Mouse (Mus musculus) left cerebral cortex, adult 11 months (tissue): ENCODE data around the gene Ccdc107.

Source experiments
- DNase-seq: peaks from one replicate; pipeline ENCODE4 v3.0.0; 2022; ENCODE audit warnings: low spot score

Ccdc107 gene

GRCm38 (mm10) chr4:43513300-43513699 is 20.6 kb downstream of the Ccdc107 start:
- DNase-seq, result no peak

GRCm38 (mm10) chr4:43513791-43514190 is 21.1 kb downstream of the Ccdc107 start:
- DNase-seq, result no peak

GRCm38 (mm10) chr4:43515764-43516708 is 23.3 kb downstream of the Ccdc107 start:
- DNase-seq, result no peak

- no peak for DNase-seq
These were observed 26.9 kb downstream of the Ccdc107 start for GRCm38 (mm10) chr4:43519551-43519950.

GRCm38 (mm10) chr4:43519956-43520355 is 27.3 kb downstream of the Ccdc107 start:
- peak; percentile 65 for DNase-seq

- DNase-seq, result no peak
These were observed 35.2 kb downstream of the Ccdc107 start for GRCm38 (mm10) chr4:43527880-43528279.

- DNase-seq, result no peak
These were observed 35.8 kb downstream of the Ccdc107 start for GRCm38 (mm10) chr4:43528487-43528886.

GRCm38 (mm10) chr4:43530081-43530501 is 37.4 kb downstream of the Ccdc107 start:
- no peak for DNase-seq

- peak; percentile 67 for DNase-seq
These were observed 37.9 kb downstream of the Ccdc107 start for GRCm38 (mm10) chr4:43530581-43530980.

- DNase-seq, result no peak
These were observed 40.6 kb downstream of the Ccdc107 start for GRCm38 (mm10) chr4:43533270-43533669.

GRCm38 (mm10) chr4:43535628-43536027 is 42.9 kb downstream of the Ccdc107 start:
- no peak for DNase-seq

GRCm38 (mm10) chr4:43536031-43536430 is 43.3 kb downstream of the Ccdc107 start:
- no peak for DNase-seq

- no peak for DNase-seq
These were observed 49.3 kb downstream of the Ccdc107 start for GRCm38 (mm10) chr4:43542044-43542443.
